ENCODE assay signal across 25 mouse cellular contexts in genomic region chr14:25308051-25308450, GRCm38 (mm10).
A peak's percentile ranks its signal among the peaks of the same experiment; 100 is the strongest.
DNase-seq lines count a peak whose midpoint lies in the region; ATAC-seq and TF ChIP-seq lines count a peak whose summit lies in the region.
"Had no signal": no experiment of that assay in that cellular context is flagged by ENCODE, and none has a peak within 500 bp of the region (broad histone marks: within the 10 kb centered on the region; RNA-seq: fewer than 3 reads in every experiment).

No protein-coding gene starts in this region.

- H3K36me3 ChIP-seq in forebrain, embryonic 11.5 days (ENCODE audit: control insufficient read depth, insufficient read depth, low read length), result no peaks in the 10 kb centered on the region
- no peaks in the 10 kb centered on the region for H3K36me3 ChIP-seq in forebrain, embryonic 12.5 days (replicated peaks)
- no peaks in the 10 kb centered on the region for H3K36me3 ChIP-seq in kidney, embryonic 15.5 days
- H3K36me3 ChIP-seq in embryonic facial prominence, embryonic 10.5 days (replicated peaks), result no peaks in the 10 kb centered on the region
- H3K36me3 ChIP-seq in intestine, postnatal 0 days (ENCODE audit: control insufficient read depth, insufficient read depth), result no peaks in the 10 kb centered on the region
- H3K36me3 ChIP-seq: heart, embryonic 12.5 days; hindbrain, embryonic 13.5 days; liver, embryonic 15.5 days; lung, embryonic 15.5 days; neural tube, embryonic 13.5 days had no signal

- no peaks in the 10 kb centered on the region for H3K9me3 ChIP-seq in forebrain, embryonic 11.5 days (ENCODE audit: control insufficient read depth, low read length)
- H3K9me3 ChIP-seq in forebrain, embryonic 12.5 days, result no peaks in the 10 kb centered on the region
- H3K9me3 ChIP-seq in kidney, embryonic 15.5 days (replicated peaks), result no peaks in the 10 kb centered on the region
- no peaks in the 10 kb centered on the region for H3K9me3 ChIP-seq in embryonic facial prominence, embryonic 10.5 days
- no peaks in the 10 kb centered on the region for H3K9me3 ChIP-seq in intestine, postnatal 0 days (ENCODE audit: control insufficient read depth)
- H3K9me3 ChIP-seq: heart, embryonic 12.5 days; hindbrain, embryonic 13.5 days; liver, embryonic 15.5 days; lung, embryonic 15.5 days; neural tube, embryonic 13.5 days had no signal

- H3K9ac ChIP-seq in forebrain, embryonic 11.5 days (ENCODE audit: low read length), result no peak overlapping the region
- no peak overlapping the region for H3K9ac ChIP-seq in forebrain, embryonic 12.5 days
- no peak overlapping the region for H3K9ac ChIP-seq in kidney, embryonic 15.5 days
- no peak overlapping the region for H3K9ac ChIP-seq in intestine, postnatal 0 days (ENCODE audit: low read depth, low read length)
- H3K9ac ChIP-seq: heart, embryonic 12.5 days; hindbrain, embryonic 13.5 days; liver, embryonic 15.5 days; lung, embryonic 15.5 days; neural tube, embryonic 13.5 days had no signal

- 81% methylated on average over 3 of the region's 3 CpGs for WGBS in forebrain, embryonic 11.5 days
- 76% methylated on average over 3 of the region's 3 CpGs for WGBS in forebrain, embryonic 12.5 days
- WGBS in kidney, embryonic 15.5 days, result 76% methylated on average over 3 of the region's 3 CpGs
- WGBS in embryonic facial prominence, embryonic 10.5 days, result 79% methylated on average over 3 of the region's 3 CpGs
- WGBS in intestine, postnatal 0 days, result 43% methylated on average over 3 of the region's 3 CpGs

- H3K4me1 ChIP-seq in forebrain, embryonic 11.5 days (replicated peaks; ENCODE audit: control insufficient read depth, insufficient read depth, low read length), result peaks cover 14% of the 10 kb centered on the region; the same call in 1 of the 2 replicates
- peaks cover 43% of the 10 kb centered on the region for H3K4me1 ChIP-seq in forebrain, embryonic 12.5 days
- peaks cover 49% of the 10 kb centered on the region for H3K4me1 ChIP-seq in kidney, embryonic 15.5 days
- peaks cover 66% of the 10 kb centered on the region for H3K4me1 ChIP-seq in embryonic facial prominence, embryonic 10.5 days
- peaks cover 26% of the 10 kb centered on the region for H3K4me1 ChIP-seq in intestine, postnatal 0 days (replicated peaks; ENCODE audit: control insufficient read depth, insufficient read depth, low read length)

- no peak overlapping the region for H3K4me3 ChIP-seq in forebrain, embryonic 11.5 days (ENCODE audit: low read depth, low read length)
- no peak overlapping the region for H3K4me3 ChIP-seq in forebrain, embryonic 12.5 days (replicated peaks)
- H3K4me3 ChIP-seq in kidney, embryonic 15.5 days (replicated peaks), result no peak overlapping the region
- H3K4me3 ChIP-seq in embryonic facial prominence, embryonic 10.5 days, result no peak overlapping the region
- H3K4me3 ChIP-seq in intestine, postnatal 0 days (ENCODE audit: low read depth, low read length), result no peak overlapping the region
- H3K4me3 ChIP-seq: heart, embryonic 12.5 days; hindbrain, embryonic 13.5 days; liver, embryonic 15.5 days; lung, embryonic 15.5 days; myocyte; neural tube, embryonic 13.5 days had no signal

- no peak overlapping the region for H3K4me2 ChIP-seq in forebrain, embryonic 11.5 days (ENCODE audit: low read depth, low read length, severe bottlenecking)
- H3K4me2 ChIP-seq in forebrain, embryonic 12.5 days, result no peak overlapping the region
- no peak overlapping the region for H3K4me2 ChIP-seq in kidney, embryonic 15.5 days
- no peak overlapping the region for H3K4me2 ChIP-seq in intestine, postnatal 0 days (replicated peaks; ENCODE audit: low read depth)
- H3K4me2 ChIP-seq: heart, embryonic 12.5 days; hindbrain, embryonic 13.5 days; liver, embryonic 15.5 days; lung, embryonic 15.5 days; neural tube, embryonic 13.5 days had no signal

- TF ChIP-seq CTCF in intestine, postnatal 0 days (IDR thresholded peaks at IDR 0.05; ENCODE audit: low read depth), result 0 out of 2 replicates have a peak, but pooled peaks have one; percentile 6

- peak; percentile 34 for DNase-seq in forebrain, embryonic 11.5 days (ENCODE audit: low spot score)
- peak; percentile 28 for DNase-seq in kidney, postnatal 10 days
- DNase-seq in embryonic facial prominence, embryonic 10.5 days (ENCODE audit: low spot score), result no peak
- no peak for DNase-seq in lung, postnatal 10 days
- DNase-seq: adrenal gland, postnatal 14 days; cerebellum, postnatal 36 days; gastrocnemius, postnatal 36 days; heart, postnatal 10 days; left cerebral cortex, postnatal 4 days; liver; lung, postnatal 4 days; retina, postnatal 1 day; right cerebral cortex, postnatal 4 days had no signal

- no peak for ATAC-seq in forebrain, embryonic 11.5 days (replicated peaks; ENCODE audit: low FRiP score)
- ATAC-seq in forebrain, embryonic 12.5 days (ENCODE audit: low FRiP score), result no peak
- no peak for ATAC-seq in kidney, embryonic 15.5 days (replicated peaks; ENCODE audit: low FRiP score)
- no peak for ATAC-seq in intestine, postnatal 0 days
- ATAC-seq: CD4-positive, CD25-positive, alpha-beta regulatory T cell, adult 4 months; inflammation-experienced regulatory T-cells, adult 6 months; midbrain, embryonic 16.5 days had no signal

- H3K27ac ChIP-seq in forebrain, embryonic 11.5 days (ENCODE audit: low read depth, low read length), result no peak overlapping the region
- no peak overlapping the region for H3K27ac ChIP-seq in forebrain, embryonic 12.5 days
- H3K27ac ChIP-seq in kidney, embryonic 15.5 days, result no peak overlapping the region
- H3K27ac ChIP-seq in embryonic facial prominence, embryonic 10.5 days (replicated peaks), result 0 out of 2 replicates have a peak overlapping the region, but pooled peaks have one; percentile 71
- peak overlapping the region; percentile 91 for H3K27ac ChIP-seq in intestine, postnatal 0 days (ENCODE audit: low read depth, low read length)
- H3K27ac ChIP-seq: hindbrain, embryonic 13.5 days; liver, embryonic 15.5 days; lung, embryonic 15.5 days; neural tube, embryonic 13.5 days had no signal

- H3K27me3 ChIP-seq in forebrain, embryonic 11.5 days (ENCODE audit: control insufficient read depth, insufficient read depth, low read length), result peaks cover 18% of the 10 kb centered on the region
- peaks cover 48% of the 10 kb centered on the region for H3K27me3 ChIP-seq in forebrain, embryonic 12.5 days
- 0 out of 2 replicates have a peak, but pooled peaks cover 3% of the 10 kb centered on the region for H3K27me3 ChIP-seq in kidney, embryonic 15.5 days
- peaks cover 49% of the 10 kb centered on the region for H3K27me3 ChIP-seq in embryonic facial prominence, embryonic 10.5 days (replicated peaks; ENCODE audit: low read depth, poor library complexity, severe bottlenecking)
- H3K27me3 ChIP-seq in intestine, postnatal 0 days (replicated peaks; ENCODE audit: control insufficient read depth, insufficient read depth, low read length), result no peaks in the 10 kb centered on the region
- H3K27me3 ChIP-seq: heart, embryonic 12.5 days; liver, embryonic 15.5 days; lung, embryonic 15.5 days; neural tube, embryonic 13.5 days had no signal

Comparison
In these comparisons a context has a peak if more than half of its experiments do, and no peak if none do; other contexts are left out.
1. DNase-seq: peak in forebrain, embryonic 11.5 days (single experiment) and kidney, postnatal 10 days (single experiment); none in embryonic facial prominence, embryonic 10.5 days (single experiment) and lung, postnatal 10 days (single experiment).
2. H3K27ac ChIP-seq: peak in embryonic facial prominence, embryonic 10.5 days (single experiment) and intestine, postnatal 0 days (single experiment); none in forebrain, embryonic 11.5 days (single experiment), forebrain, embryonic 12.5 days (single experiment) and kidney, embryonic 15.5 days (single experiment).